Mouse (Mus musculus): ENCODE measurements around the gene Rnf217.

GRCm38 (mm10) chr10:31632005-31632404 lies 23.0 kb upstream of the Rnf217 start:
- TF ChIP-seq CTCF (IDR thresholded peaks at IDR 0.05; ENCODE audit: extremely low read depth, insufficient read depth, low read length) (no peak), POLR2A (IDR thresholded peaks at IDR 0.05; ENCODE audit: extremely low read depth, insufficient read depth, low read length) (no peak)
